Mouse (Mus musculus): Measurements from ENCODE around the gene Ssbp3. TPM values are rescaled to one million over a fixed set of nuclear protein-coding genes. Genes with fewer than 3 reads are reported as not detected.

The Ssbp3 gene
- polyA plus RNA-seq, 1 experiment from 2014 or later = 81.5 TPM

- Histone ChIP-seq H3K4me1 (ENCODE audit: control insufficient read depth, insufficient read depth, low read length) (peaks cover 55% of the 10 kb centered on the region), H3K27ac (ENCODE audit: low read depth, low read length) (no peak overlapping the region), H3K9ac (ENCODE audit: low read depth, low read length) (no peak overlapping the region), H3K36me3 (ENCODE audit: control insufficient read depth, insufficient read depth, low read length) (peaks cover 17% of the 10 kb centered on the region; the same call in 1 of the 2 replicates), H3K4me2 (replicated peaks; ENCODE audit: low read depth, low read length) (no peak overlapping the region), H3K27me3 (ENCODE audit: control insufficient read depth, insufficient read depth, low read length) (no peaks in the 10 kb centered on the region), H3K9me3 (ENCODE audit: control insufficient read depth, low read length) (no peaks in the 10 kb centered on the region), H3K4me3 (ENCODE audit: low read length) (no peak overlapping the region)
- ATAC-seq (ENCODE audit: low FRiP score, low TSS enrichment) = no peak
- WGBS = 80% methylated on average over 2 of the region's 2 CpGs
Measured at GRCm38 (mm10) chr4:106943627-106944026, 33.1 kb downstream of the Ssbp3 start.

GRCm38 (mm10) chr4:106944898-106945297 lies 34.4 kb downstream of the Ssbp3 start:
- no peak for ATAC-seq (ENCODE audit: low FRiP score, low TSS enrichment)
- Histone ChIP-seq H3K27ac (ENCODE audit: low read depth, low read length) (no peak overlapping the region), H3K9ac (ENCODE audit: low read depth, low read length) (no peak overlapping the region), H3K4me3 (ENCODE audit: low read length) (no peak overlapping the region), H3K27me3 (ENCODE audit: control insufficient read depth, insufficient read depth, low read length) (no peaks in the 10 kb centered on the region), H3K36me3 (ENCODE audit: control insufficient read depth, insufficient read depth, low read length) (peaks cover 14% of the 10 kb centered on the region; the same call in 1 of the 2 replicates), H3K4me1 (ENCODE audit: control insufficient read depth, insufficient read depth, low read length) (peaks cover 55% of the 10 kb centered on the region), H3K4me2 (replicated peaks; ENCODE audit: low read depth, low read length) (no peak overlapping the region), H3K9me3 (ENCODE audit: control insufficient read depth, low read length) (no peaks in the 10 kb centered on the region)
- 83% methylated on average over 3 of the region's 3 CpGs for WGBS

DNA sequence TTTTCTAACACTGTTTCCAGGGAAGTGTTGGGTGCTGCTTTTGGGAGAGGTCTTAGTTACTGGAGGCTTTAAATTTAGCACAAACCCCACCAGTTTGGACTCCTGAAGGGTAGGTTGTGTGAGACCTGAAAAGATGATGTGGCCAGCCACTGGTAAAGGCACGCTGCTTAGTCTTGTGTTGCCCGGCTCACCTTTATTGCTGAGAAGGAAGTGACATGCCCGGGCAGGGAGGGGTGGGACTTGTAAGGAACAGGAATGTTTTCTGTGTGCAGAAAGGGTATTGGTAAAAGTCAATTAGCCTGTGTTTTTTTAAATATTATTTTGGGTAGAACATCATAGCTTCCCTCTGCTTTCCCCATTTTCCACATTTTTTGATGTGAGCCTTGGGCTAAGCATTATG lies 37.2 kb downstream of the Ssbp3 start:
- H3K4me2 ChIP-seq (replicated peaks; ENCODE audit: low read depth, low read length) = no peak overlapping the region
- no peaks in the 10 kb centered on the region for H3K27me3 ChIP-seq (ENCODE audit: control insufficient read depth, insufficient read depth, low read length)
- H3K4me1 ChIP-seq (ENCODE audit: control insufficient read depth, insufficient read depth, low read length) = peaks cover 53% of the 10 kb centered on the region
- WGBS = 68% methylated on average over 3 of the region's 3 CpGs
- peaks cover 6% of the 10 kb centered on the region; the same call in 1 of the 2 replicates for H3K36me3 ChIP-seq (ENCODE audit: control insufficient read depth, insufficient read depth, low read length)
- ATAC-seq (ENCODE audit: low FRiP score, low TSS enrichment) = no peak
- H3K27ac ChIP-seq (ENCODE audit: low read depth, low read length) = no peak overlapping the region
- no peak overlapping the region for H3K9ac ChIP-seq (ENCODE audit: low read depth, low read length)
- no peaks in the 10 kb centered on the region for H3K9me3 ChIP-seq (ENCODE audit: control insufficient read depth, low read length)
- no peak overlapping the region for H3K4me3 ChIP-seq (ENCODE audit: low read length)

DNA sequence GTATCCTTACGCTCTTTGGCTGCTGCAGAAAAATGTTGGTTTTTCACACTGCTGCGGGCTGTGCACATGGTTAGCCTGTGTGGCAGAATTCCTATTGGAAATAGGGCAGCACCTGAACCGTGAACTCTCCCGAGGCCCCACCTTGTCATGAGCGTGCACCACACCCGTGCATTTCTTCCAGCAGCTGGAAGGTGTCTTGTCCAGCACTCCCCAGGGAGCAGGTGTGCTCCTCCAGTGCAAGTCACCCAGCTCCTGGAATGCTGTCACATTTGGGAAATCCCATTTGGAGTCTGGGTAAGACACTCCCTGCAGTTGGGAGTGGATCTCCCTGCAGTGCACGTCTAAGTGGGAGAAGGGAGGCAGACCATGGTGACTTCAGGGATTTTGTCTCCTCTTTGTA lies 38.0 kb downstream of the Ssbp3 start:
- Histone ChIP-seq H3K27me3 (ENCODE audit: control insufficient read depth, insufficient read depth, low read length) (no peaks in the 10 kb centered on the region), H3K4me3 (ENCODE audit: low read length) (no peak overlapping the region), H3K9ac (ENCODE audit: low read depth, low read length) (no peak overlapping the region), H3K27ac (ENCODE audit: low read depth, low read length) (no peak overlapping the region), H3K9me3 (ENCODE audit: control insufficient read depth, low read length) (no peaks in the 10 kb centered on the region), H3K4me1 (ENCODE audit: control insufficient read depth, insufficient read depth, low read length) (peaks cover 48% of the 10 kb centered on the region), H3K4me2 (replicated peaks; ENCODE audit: low read depth, low read length) (no peak overlapping the region), H3K36me3 (ENCODE audit: control insufficient read depth, insufficient read depth, low read length) (no peaks in the 10 kb centered on the region)
- no peak for ATAC-seq (ENCODE audit: low FRiP score, low TSS enrichment)
- 52% methylated on average over 7 of the region's 7 CpGs for WGBS

- H3K9me3 ChIP-seq (ENCODE audit: control insufficient read depth, low read length) = no peaks in the 10 kb centered on the region
- H3K4me2 ChIP-seq (replicated peaks; ENCODE audit: low read depth, low read length) = no peak overlapping the region
- no peaks in the 10 kb centered on the region for H3K27me3 ChIP-seq (ENCODE audit: control insufficient read depth, insufficient read depth, low read length)
- WGBS = 56% methylated on average over 6 of the region's 6 CpGs
- ATAC-seq (ENCODE audit: low FRiP score, low TSS enrichment) = no peak
- H3K27ac ChIP-seq (ENCODE audit: low read depth, low read length) = no peak overlapping the region
- peaks cover 48% of the 10 kb centered on the region for H3K4me1 ChIP-seq (ENCODE audit: control insufficient read depth, insufficient read depth, low read length)
- H3K4me3 ChIP-seq (ENCODE audit: low read length) = no peak overlapping the region
- no peak overlapping the region for H3K9ac ChIP-seq (ENCODE audit: low read depth, low read length)
- H3K36me3 ChIP-seq (ENCODE audit: control insufficient read depth, insufficient read depth, low read length) = 0 out of 2 replicates have a peak, but pooled peaks cover 5% of the 10 kb centered on the region
Measured at GRCm38 (mm10) chr4:106949200-106949599, 38.7 kb downstream of the Ssbp3 start.

- Histone ChIP-seq H3K9me3 (ENCODE audit: control insufficient read depth, low read length) (no peaks in the 10 kb centered on the region), H3K27ac (ENCODE audit: low read depth, low read length) (no peak overlapping the region), H3K4me2 (replicated peaks; ENCODE audit: low read depth, low read length) (no peak overlapping the region), H3K27me3 (ENCODE audit: control insufficient read depth, insufficient read depth, low read length) (no peaks in the 10 kb centered on the region), H3K4me3 (ENCODE audit: low read length) (no peak overlapping the region), H3K9ac (ENCODE audit: low read depth, low read length) (no peak overlapping the region), H3K4me1 (ENCODE audit: control insufficient read depth, insufficient read depth, low read length) (peaks cover 57% of the 10 kb centered on the region), H3K36me3 (ENCODE audit: control insufficient read depth, insufficient read depth, low read length) (peaks cover 9% of the 10 kb centered on the region; the same call in 1 of the 2 replicates)
- no peak for ATAC-seq (ENCODE audit: low FRiP score, low TSS enrichment)
- 56% methylated on average over 4 of the region's 4 CpGs for WGBS
Measured at GRCm38 (mm10) chr4:106950801-106951200, 40.3 kb downstream of the Ssbp3 start.

DNA sequence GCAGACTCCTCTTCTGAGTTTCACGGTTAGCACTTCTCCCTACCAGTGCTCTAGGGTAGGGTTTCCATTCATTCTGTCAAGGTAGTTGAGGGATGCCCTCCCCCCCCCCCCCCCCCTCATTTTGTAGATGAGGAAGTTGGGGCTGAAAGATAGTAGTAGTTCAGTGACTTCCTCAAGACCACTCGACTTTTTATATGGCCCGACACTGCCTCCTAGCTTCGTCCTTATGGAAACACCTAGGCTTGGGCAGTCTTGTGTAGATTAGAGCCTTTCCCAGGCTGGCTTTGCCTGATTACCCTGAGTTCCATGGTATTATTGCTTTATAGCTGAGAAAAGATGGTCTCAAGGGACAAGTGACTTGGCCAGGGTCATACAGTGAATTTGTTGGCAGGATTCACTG lies 41.0 kb downstream of the Ssbp3 start:
- no peak for ATAC-seq (ENCODE audit: low FRiP score, low TSS enrichment)
- Histone ChIP-seq H3K4me2 (replicated peaks; ENCODE audit: low read depth, low read length) (no peak overlapping the region), H3K9me3 (ENCODE audit: control insufficient read depth, low read length) (no peaks in the 10 kb centered on the region), H3K27ac (ENCODE audit: low read depth, low read length) (no peak overlapping the region), H3K27me3 (ENCODE audit: control insufficient read depth, insufficient read depth, low read length) (no peaks in the 10 kb centered on the region), H3K36me3 (ENCODE audit: control insufficient read depth, insufficient read depth, low read length) (peaks cover 9% of the 10 kb centered on the region; the same call in 1 of the 2 replicates), H3K4me1 (ENCODE audit: control insufficient read depth, insufficient read depth, low read length) (peaks cover 58% of the 10 kb centered on the region), H3K9ac (ENCODE audit: low read depth, low read length) (no peak overlapping the region), H3K4me3 (ENCODE audit: low read length) (no peak overlapping the region)
- 60% methylated on average over 4 of the region's 4 CpGs for WGBS

- Histone ChIP-seq H3K27me3 (ENCODE audit: control insufficient read depth, insufficient read depth, low read length) (no peaks in the 10 kb centered on the region), H3K9me3 (ENCODE audit: control insufficient read depth, low read length) (no peaks in the 10 kb centered on the region), H3K4me1 (ENCODE audit: control insufficient read depth, insufficient read depth, low read length) (peaks cover 63% of the 10 kb centered on the region), H3K9ac (ENCODE audit: low read depth, low read length) (no peak overlapping the region), H3K4me3 (ENCODE audit: low read length) (no peak overlapping the region), H3K27ac (ENCODE audit: low read depth, low read length) (no peak overlapping the region), H3K36me3 (ENCODE audit: control insufficient read depth, insufficient read depth, low read length) (peaks cover 9% of the 10 kb centered on the region; the same call in 1 of the 2 replicates), H3K4me2 (replicated peaks; ENCODE audit: low read depth, low read length) (no peak overlapping the region)
- no peak for ATAC-seq (ENCODE audit: low FRiP score, low TSS enrichment)
Measured at GRCm38 (mm10) chr4:106953221-106953620, 42.7 kb downstream of the Ssbp3 start.

DNA sequence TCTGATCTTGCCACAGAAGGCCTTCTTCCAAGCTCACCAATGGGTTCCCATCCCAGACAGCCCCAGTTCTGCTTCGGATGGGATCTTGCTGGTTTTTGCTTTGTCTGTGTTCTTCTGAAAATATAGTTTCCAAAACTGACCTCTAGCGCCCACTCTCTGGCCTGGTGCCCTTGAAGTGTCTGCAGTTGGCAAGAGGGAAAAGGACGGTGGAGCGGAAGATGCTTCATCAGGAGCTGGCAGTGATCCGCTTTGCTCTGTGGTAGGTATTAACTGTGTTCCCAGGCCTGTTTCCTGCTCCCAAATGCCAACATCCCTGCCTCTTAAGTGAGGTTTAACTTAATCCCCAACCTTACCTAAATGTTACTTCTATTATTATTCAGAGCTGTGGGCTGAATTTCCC lies 43.3 kb downstream of the Ssbp3 start:
- Histone ChIP-seq H3K36me3 (ENCODE audit: control insufficient read depth, insufficient read depth, low read length) (peaks cover 9% of the 10 kb centered on the region; the same call in 1 of the 2 replicates), H3K4me3 (ENCODE audit: low read length) (no peak overlapping the region), H3K4me1 (ENCODE audit: control insufficient read depth, insufficient read depth, low read length) (peaks cover 63% of the 10 kb centered on the region), H3K9me3 (ENCODE audit: control insufficient read depth, low read length) (no peaks in the 10 kb centered on the region), H3K27me3 (ENCODE audit: control insufficient read depth, insufficient read depth, low read length) (no peaks in the 10 kb centered on the region), H3K9ac (ENCODE audit: low read depth, low read length) (no peak overlapping the region), H3K27ac (ENCODE audit: low read depth, low read length) (no peak overlapping the region), H3K4me2 (replicated peaks; ENCODE audit: low read depth, low read length) (no peak overlapping the region)
- 88% methylated on average over 5 of the region's 5 CpGs for WGBS
- ATAC-seq (ENCODE audit: low FRiP score, low TSS enrichment) = no peak
